Mouse (Mus musculus) liver, embryonic 14.5 days (tissue): ENCODE results near the gene Folr1.

ENCODE experiments used
- CTCF ChIP-seq: IDR thresholded peaks from 2 replicates; pipeline ENCODE4 v1.5.1; 2016; ENCODE audit warnings: antibody characterized with exemption, low read depth, control low read depth
- EP300 ChIP-seq: IDR thresholded peaks from 2 replicates; pipeline ENCODE4 v1.6.1; 2016; ENCODE audit warnings: antibody characterized with exemption, low read depth

- TF ChIP-seq CTCF (no peak), EP300 (no peak)
Observed at GRCm38 (mm10) chr7:101860978-101861377, 9.6 kb downstream of the Folr1 start.
